Mouse (Mus musculus) forelimb bud, embryonic 11.5 days (tissue): ENCODE data around the gene Pitpna.
A peak's percentile ranks its signal among the peaks of the same experiment; 100 is the strongest.

Source experiments
- DNase-seq: peaks from one replicate; pipeline ENCODE4 v3.0.0-alpha.2; 2012; ENCODE audit warnings: low read depth, low spot score

The Pitpna gene

GRCm38 (mm10) chr11:75631561-75632225, 43.8 kb downstream of the Pitpna start:
- no peak for DNase-seq

DNA sequence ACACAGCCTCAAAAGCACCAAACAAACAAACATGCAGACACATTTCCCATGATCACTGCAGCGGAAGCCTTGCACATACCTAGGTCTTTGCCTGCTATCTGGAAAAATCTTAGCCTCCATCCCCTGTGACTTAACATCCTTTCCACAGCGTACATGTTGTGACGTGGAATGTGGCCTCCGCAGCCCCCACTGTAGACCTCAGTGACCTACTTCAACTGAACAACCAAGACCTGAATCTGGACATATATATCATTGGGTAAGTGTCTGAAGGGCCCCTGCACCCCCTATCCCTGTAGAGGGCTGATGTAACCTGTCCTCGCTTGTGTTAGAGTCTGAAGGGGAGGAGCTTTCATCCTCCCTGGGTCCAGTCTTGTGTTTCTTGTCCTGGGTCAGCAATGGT, 45.0 kb downstream of the Pitpna start:
- DNase-seq = no peak

DNA sequence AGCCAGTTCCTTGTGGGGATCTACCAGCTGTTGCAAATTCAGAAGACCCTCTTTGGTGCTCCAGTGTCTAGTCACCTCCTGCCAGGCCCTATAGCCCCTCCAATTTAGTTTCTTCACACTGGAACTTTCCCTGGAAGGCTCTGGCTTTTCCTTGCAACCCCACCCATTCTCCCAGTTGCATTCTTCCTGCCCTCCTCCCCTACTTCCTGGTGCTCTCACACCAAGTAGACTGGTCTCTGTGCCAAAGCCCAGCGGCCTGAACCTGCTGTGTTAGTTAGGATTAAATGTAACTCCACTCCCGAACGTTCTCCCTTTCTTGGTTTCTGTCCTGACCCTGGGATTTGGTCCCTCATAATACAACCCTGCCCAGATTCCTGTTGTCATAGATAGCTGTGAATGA, 46.9 kb downstream of the Pitpna start:
- DNase-seq = no peak

- no peak for DNase-seq
Measured at GRCm38 (mm10) chr11:75635315-75635714, 47.4 kb downstream of the Pitpna start.

DNA sequence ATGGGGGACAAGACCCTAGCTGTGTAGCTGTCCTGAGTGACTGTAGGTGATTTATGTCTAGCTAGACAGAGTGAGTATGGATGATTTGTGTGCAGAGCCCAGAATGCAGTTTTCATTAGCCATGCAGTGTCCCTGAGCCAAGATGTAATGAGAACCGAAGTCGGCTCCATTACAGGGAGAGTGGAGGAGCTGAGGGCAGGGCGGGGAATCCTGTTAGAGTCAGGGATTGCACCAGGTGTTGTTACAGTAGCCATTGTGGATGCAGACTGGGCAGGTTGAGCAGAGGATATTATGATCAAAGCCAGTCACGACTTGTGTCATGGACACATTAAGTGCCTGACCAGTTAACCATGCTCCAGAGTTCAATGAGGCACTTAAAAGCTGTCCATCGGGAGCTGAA, 55.4 kb downstream of the Pitpna start:
- no peak for DNase-seq

- DNase-seq = no peak
Measured at GRCm38 (mm10) chr11:75644684-75645083, 56.8 kb downstream of the Pitpna start.

- no peak for DNase-seq
Measured at GRCm38 (mm10) chr11:75647681-75648211, 59.8 kb downstream of the Pitpna start.

DNA sequence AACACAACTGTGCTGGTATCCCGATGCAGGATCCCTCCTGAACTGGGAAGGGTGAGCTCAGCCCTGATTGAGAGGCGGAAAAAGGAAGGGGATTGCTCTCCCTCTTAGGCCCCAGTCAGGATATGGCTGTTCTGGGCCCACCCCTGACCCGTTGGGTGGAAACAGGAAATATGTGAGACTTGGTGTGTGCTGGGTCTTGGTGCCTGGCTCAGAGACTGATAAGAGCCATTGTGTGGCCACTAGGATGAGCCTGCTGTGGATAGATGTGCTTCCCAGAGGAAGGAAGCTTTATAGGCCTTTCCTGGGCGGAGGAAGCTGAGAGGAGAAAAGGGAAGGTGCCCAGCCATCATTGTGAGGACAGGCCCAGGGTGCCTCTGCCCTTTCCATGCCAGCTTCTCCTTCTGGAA, 61.3 kb downstream of the Pitpna start:
- DNase-seq = no peak

DNA sequence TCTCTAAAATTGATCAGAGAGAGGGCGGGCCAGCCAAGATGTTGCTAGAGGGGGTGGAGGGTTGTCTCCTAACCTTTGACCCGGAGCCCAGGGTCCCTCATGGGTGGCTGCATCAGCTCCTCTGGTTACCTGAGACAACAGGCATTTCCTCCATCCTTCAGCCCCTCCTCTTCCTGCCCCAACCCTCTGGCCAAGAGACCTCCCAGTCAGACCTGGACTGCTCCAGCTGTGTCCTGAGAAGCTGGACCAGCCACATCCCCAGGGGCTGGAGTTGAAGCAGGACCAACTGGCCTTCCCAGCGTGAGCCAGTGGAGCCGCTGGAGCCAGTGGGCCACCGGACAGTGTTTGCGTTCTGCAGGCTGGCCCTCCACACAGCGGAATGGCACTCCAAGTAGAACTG, 62.4 kb downstream of the Pitpna start, which contains the start of gene Myo1c:
Myo1c (plus strand) TSS at position 194 of the 400 bp plus-strand sequence.
- DNase-seq = no peak

- DNase-seq = no peak
Measured at GRCm38 (mm10) chr11:75650958-75651425, 63.1 kb downstream of the Pitpna start.

DNA sequence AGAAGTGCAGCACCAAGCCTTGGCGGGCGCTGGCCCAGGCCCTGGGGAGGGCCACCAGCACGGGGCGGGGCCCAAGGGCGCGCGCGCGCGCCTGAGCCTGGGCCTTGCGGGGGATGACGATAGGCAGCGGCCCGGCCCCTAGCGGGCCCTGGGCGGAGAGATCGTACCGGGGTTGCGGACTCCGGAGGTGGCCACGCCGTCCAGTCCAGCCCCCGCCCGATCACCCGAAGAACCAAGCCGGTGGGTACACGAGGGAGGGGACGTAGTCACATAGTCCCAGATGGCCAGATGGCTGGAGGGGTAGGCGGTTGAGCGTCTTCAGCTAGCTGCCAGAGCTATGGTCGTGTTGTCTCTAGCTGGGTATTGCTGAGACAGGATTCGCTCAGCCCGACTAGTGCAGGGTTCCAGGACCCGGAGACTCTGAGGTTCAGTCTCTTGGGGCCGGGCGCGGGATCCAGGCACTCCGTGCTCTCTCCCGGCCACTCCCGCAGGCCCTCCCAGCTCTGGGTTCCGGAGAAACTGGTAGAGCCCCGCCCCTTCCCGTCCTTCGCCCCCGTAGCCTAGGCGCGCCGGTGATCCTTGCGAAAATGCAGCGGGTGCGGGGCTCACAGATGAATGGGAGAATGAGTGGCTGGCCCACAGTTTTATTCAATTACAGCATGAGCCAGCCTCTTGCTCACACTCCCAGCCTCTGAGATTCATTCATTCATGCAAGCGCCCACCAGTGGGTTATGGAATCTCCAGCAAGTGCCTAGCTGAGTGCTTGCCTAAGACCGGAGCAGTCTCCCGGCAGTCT, 63.7 kb downstream of the Pitpna start:
- no peak for DNase-seq

DNA sequence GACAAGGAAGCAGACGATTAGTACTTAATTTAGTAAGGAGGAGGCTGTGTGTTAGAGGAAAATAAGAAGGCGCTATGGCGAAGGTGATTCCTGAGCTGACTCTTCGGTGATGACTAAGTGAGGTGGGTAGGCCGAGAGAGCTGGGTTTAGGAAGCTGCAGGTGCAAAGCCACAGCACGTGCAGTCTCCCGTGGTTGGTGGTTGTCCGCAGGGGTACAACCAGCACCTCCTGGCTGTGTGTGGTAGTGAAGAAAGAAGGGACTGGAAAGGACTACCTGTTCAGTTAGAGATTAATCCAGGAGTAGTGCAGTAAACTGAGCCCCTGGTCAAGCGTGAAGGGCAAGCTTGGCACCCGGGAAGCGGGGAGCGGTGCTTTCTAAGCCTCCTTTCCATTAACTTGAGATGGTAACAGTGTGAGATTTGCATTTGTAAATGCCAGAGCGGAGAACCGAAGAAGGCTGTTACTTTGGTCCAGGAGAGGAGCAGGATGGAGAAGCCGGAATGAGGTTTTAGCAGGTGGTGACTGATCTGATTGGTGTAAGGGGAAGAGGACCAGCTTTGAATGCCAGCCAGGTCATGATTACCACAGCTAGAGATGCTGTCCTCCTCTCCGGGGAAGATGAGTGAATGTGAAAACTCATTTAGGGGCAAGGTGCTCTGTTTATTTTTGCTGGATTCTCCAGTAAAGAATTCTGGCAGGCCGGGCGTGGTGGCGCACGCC, 64.5 kb downstream of the Pitpna start:
- no peak for DNase-seq

DNA sequence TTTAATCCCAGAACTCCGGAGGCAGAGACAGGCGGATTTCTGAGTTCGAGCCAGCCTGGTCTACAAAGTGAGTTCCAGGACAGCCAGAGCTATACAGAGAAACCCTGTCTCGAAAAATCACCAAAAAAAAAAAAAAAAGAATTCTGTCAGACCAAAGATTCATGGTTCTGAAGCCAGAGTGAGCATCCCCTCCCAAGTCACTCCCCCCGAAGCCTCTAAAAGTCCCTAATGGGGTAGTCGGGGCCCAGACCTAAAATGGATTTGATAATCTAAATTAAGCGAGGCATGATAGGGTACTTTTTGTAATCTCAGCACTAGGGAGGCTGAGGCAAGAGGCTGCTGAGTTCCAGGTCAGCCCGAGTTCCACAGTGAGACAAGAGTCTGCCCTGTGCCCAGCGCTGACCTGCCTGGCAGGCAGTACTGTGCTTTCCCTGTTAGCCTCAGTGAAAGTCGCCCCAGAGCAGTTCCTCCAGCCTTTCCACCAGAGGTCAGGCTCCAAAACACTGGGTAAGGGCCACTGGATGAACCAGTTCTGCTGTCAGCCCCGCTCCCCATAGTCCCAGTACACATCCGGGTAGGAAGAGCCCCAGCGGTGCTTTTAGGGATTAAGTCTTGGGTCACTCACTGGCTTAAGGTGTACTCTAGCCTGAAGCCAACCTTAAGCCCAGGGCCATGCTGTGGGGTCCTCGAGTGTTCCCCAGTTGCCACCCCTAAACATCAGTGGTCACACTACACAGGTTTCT, 65.2 kb downstream of the Pitpna start:
- no peak for DNase-seq

GRCm38 (mm10) chr11:75653781-75654470, 66.0 kb downstream of the Pitpna start:
- DNase-seq = peak; percentile 75

DNA sequence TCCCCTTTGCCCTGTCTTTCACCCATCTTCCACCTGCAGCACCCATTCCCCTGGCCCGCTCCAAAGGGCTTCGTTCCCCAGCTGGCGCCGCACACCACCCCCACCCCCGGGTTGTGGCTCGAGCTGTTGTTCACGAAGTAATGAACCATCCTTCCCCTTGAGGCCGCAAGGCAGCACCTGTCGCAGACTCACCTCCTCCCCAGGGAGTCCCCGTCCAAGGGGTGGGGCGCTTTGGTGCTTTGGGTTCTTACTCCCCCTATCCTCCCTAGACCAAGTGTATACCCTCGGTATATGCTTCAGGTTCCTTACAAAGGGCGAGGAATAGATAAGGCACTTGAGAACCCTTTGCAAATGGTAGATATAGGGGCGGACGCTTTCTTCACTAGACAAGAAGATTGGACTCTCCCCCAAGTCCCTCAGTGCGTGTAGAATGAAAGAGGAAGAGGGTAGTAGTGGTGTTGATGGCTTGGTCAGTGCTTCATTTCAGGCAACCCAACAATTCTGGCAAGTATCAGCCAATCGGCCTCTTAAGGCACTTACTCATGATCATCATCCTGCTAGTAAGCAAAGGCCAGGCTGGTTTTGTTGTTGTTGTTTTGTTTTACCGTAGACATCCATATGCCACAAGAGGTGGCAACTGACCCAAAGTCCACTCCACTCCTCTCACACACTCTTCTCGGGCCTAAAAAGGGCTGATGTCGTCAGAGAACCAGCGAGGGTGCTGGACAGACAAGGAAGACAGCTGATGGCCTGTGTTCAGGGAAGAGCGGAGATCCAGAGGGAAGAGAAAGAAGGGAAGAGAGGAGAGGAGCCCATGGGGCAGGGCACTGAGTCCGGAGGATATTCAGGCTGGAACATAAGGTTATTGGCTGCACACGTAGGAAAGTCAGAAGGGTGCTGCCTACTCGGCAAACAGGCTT, 66.8 kb downstream of the Pitpna start:
- DNase-seq = no peak

DNA sequence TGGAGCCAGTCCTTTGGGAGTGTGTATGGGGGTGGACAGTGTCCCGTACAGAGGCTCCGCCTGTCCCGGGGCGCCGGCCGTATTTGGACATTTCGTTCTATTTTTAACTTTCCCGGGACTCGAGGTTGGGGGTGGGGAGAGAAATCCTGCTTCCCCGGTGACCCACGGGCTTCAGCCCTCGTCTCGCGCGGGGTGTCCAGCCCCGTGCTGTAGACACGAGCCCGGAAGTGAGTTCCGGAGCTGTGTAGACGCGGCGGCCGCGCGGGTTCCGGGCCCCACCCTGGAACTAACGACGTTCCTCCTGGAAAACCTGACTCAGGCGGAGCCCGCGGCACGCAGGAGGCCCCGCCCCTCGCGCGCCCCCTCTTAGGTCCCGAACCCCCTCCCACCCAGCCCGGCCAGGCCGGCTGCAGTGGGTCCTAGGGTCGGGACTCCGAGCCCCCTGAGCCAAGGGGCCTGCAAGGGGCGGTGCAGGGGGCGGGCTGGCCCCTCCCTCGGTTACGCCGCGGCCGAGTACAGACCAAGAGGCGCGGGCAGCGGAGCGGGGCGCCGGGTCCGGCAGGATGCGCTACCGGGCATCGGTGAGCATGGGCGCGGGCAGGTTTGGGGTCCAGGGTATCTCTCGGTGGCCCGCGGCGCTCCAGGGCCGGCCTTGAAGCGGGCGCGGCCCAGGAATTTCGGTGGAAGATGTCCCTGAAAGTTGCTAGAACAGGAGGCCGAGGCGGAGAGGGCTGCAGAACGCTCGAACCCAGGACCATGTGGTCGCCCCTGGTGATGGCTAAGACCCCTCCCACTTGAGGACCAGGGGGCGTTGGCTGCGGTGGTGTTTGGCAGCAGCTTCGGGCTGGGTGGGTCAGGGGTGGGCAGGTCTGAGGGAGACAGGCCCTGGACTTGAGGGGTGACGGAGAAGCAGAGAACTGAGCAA, 68.0 kb downstream of the Pitpna start:
- peak; percentile 35 for DNase-seq

DNA sequence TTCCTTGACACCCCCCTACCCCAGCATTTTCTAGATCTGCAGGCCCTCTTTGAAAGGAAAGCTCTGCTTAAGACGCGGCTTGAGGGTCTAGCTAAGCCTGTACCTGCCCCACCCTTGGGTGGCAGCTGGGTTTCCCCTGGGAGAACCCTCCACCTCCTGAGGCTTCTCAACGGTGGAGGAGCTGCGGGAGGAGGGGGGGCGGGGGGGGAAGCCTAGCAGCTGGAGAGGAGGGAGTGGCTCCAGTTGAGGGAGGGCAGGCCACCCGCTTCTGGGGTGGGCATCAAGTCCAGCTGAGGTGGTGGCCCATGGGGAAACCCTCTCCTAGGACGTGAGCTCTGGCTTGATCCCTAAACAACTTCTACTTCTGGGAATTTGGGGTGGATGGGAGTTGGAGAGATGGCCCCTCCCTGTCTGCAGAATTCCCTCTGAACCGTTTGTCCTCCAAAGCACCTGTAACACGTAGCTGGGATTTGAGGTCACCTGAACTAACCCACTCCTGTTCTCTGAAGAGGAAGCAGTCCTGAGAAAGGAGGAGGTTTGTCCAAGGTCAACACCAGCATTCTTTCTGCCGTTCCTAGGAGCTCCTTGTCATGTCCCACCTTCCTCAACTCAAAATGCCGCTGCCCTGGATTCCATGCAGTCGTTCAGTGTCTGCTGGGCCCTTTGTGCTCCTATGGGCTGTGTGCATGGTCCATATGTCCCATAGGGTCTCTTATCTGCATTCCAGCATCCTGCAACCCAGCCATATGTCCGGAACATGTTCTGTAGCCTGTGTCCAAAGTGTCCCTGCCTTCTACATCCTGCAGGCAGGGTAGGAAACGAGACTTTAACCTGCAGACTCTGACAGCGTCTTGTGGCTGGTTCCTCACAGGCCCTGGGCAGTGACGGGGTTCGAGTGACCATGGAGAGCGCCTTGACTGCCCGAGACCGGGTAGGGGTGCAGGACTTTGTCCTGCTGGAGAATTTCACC, 69.0 kb downstream of the Pitpna start:
- no peak for DNase-seq
